Mouse (Mus musculus) cerebellum, adult 2 months (tissue): ENCODE results near the gene Ercc6. TPM values are rescaled to one million over a fixed set of nuclear protein-coding genes. Genes with fewer than 3 reads are reported as not detected.

Experiments
- DNase-seq, 2 experiments: peaks; one replicate each; pipeline ENCODE4 v3.0.0; 2021
- H3K27ac ChIP-seq: fragments of 200-500 bp; 2 replicates; pipeline ENCODE4 v1.5.1; 2012; ENCODE audit warnings: low read length, control low read depth, inconsistent platforms; ENCODE audit not compliant: insufficient read depth
- H3K27me3 ChIP-seq: fragments of 200-500 bp; 2 replicates; pipeline ENCODE4 v1.6.1; 2012; ENCODE audit warnings: inconsistent platforms, mild to moderate bottlenecking, low read length, moderate library complexity; ENCODE audit not compliant: control insufficient read depth, insufficient read depth
- H3K4me1 ChIP-seq: fragments of 200-500 bp; 2 replicates; pipeline ENCODE4 v1.6.1; 2011; ENCODE audit warnings: low read length; ENCODE audit not compliant: control insufficient read depth, insufficient read depth
- H3K4me3 ChIP-seq: fragments of 200-500 bp; replicated peaks from 2 replicates; pipeline ENCODE3; 2011; ENCODE audit warnings: mild to moderate bottlenecking, low read depth, low read length, control low read depth; ENCODE audit not compliant: insufficient read depth
- CTCF ChIP-seq: fragments of 200-500 bp; IDR thresholded peaks from 2 replicates; pipeline ENCODE4 v1.5.1; 2011; ENCODE audit warnings: low read depth, mild to moderate bottlenecking, control low read depth, low read length, moderate library complexity, borderline replicate concordance; ENCODE audit not compliant: insufficient read depth
- POLR2A ChIP-seq: fragments of 200-500 bp; IDR thresholded peaks from 2 replicates; pipeline ENCODE4 v1.6.1; 2011; ENCODE audit warnings: low read length, control low read depth, borderline replicate concordance; ENCODE audit not compliant: insufficient read depth
- WGBS: fragments of 180-500 bp; shearing (Covaris S2); methylation state at CpG from one replicate; pipeline ENCODE4 v1.1.7; 2018; 5-methylcytosine and 5-hydroxymethylcytosine counted together
- polyA plus RNA-seq: library from polyadenylated mRNA; depleted of rRNA; stranded (reverse); fragments of >200 nt; gene quantifications from 2 replicates; pipeline ENCODE4 v1.2.3, GENCODE M21; 2012

Gene Ercc6
- polyA plus RNA-seq, 1 experiment: 8.8 TPM

DNA sequence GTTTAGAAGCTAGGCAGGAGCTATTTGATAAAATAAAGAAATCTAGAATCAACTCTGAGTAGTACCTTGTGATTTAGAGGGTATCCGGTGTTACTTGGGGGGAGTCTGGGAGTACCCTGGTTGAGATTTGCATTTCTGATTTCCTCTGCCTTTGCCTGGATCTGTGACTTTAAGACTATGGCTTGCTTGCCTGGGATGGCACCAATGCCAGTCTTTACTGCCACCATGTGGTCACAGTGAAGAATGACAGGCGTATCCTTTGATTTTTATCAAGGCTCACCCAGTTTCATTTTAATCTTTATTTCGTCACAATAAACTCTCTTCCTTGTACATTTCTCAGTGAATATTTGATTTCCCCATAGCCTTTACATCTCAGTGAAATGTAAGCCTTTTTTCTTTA is 31.3 kb upstream of the Ercc6 start:
- H3K4me1 ChIP-seq: peaks cover 9% of the 10 kb centered on the region
- 8% methylated on average over 3 of the region's 3 CpGs for WGBS

DNA sequence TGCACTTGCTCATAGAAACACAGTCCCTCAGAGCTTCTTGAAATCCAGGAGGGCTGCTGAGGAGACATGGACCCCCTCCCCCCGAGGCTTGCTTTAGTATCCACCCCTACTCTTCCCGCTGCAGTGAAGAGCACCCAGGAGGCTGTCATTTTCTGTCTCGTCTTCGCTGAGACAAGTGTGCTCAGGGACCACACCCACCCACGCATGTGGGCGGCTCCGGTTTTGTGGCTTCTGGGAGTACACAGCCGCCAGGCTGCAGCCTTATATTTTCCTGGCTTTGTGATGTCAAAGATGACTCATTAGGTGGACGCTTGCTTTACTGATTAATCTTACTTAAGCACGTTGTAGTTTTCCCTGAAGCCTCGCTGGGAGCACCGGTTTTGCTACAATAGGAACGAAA is 20.8 kb upstream of the Ercc6 start:
- TF ChIP-seq POLR2A: no peak
- TF ChIP-seq CTCF: no peak
- no peak overlapping the region for H3K4me3 ChIP-seq
- H3K27ac ChIP-seq: no peak overlapping the region
- 6% methylated on average over 13 of the region's 13 CpGs for WGBS
- DNase-seq: no peak
- H3K4me1 ChIP-seq: no peaks in the 10 kb centered on the region
- no peaks in the 10 kb centered on the region for H3K27me3 ChIP-seq

More for the DNA sequence above, 31.3 kb upstream of the Ercc6 start:
- no peak for DNase-seq
- H3K27me3 ChIP-seq: no peaks in the 10 kb centered on the region; the same call in 1 of the 2 replicates
- no peak overlapping the region for H3K4me3 ChIP-seq
- no peak for TF ChIP-seq POLR2A
- peak; percentile 90 for TF ChIP-seq CTCF
- no peak overlapping the region for H3K27ac ChIP-seq

DNA sequence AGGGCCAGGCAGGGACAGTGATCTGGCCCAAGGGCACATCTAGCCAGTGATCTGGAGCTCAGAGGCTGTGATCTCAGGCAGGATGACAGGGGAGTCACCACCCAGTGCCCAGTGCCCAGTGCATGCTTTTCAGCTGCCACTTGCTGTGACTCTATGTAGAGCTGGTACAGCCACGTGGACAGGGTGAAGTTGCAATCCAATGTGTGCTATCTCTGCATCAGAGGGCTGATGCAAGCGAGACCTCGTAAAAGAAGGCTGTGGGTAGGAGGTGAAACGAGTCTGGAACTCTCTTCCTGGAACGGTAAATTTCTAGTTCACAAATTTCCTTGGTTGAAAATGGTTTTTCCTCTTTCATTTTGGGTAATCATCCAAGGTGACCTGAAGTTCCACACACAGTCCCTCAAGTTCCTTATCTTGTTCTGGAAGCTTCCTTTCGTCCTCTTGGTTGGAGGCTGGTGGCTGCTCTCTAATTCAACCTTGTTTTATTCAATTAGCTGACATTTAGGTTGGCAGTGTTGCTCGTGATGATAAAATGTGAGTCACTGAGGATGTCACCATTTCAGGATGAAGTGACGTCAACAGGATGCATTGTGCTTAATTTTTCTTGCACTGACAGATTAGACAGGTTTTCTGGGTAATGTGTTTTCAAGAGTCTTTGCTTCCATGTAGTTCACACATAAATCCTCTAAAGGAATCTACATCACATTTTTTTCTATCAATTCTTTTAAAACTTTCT is 17.0 kb upstream of the Ercc6 start:
- 75% methylated on average over 8 of the region's 8 CpGs for WGBS
- H3K4me3 ChIP-seq: no peak overlapping the region
- no peak for TF ChIP-seq CTCF
- no peak for TF ChIP-seq POLR2A
- no peak overlapping the region for H3K27ac ChIP-seq
- no peak for DNase-seq
- no peaks in the 10 kb centered on the region for H3K4me1 ChIP-seq
- H3K27me3 ChIP-seq: no peaks in the 10 kb centered on the region

DNA sequence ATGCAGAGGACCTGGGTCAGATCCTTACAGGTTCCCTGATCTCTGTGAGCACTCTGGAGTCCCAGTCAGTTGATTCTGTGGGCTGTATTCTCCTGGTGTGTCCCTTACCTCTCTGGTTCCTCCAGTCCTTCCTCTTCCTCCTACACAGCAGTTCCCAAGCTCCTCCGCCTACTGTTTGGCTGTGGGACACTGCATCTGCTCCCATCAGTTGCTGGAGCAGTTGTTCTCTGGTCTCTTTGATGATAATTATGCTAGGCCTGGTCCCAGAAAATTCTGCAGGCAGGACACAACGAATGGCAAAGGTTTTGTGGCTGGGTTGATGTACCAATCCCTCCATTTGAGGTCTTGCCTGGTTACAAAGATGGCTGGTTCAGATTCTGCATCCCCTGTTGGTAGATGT is 12.0 kb upstream of the Ercc6 start:
- TF ChIP-seq POLR2A (no peak), CTCF (no peak)
- WGBS: 55% methylated on average over 2 of the region's 2 CpGs

DNA sequence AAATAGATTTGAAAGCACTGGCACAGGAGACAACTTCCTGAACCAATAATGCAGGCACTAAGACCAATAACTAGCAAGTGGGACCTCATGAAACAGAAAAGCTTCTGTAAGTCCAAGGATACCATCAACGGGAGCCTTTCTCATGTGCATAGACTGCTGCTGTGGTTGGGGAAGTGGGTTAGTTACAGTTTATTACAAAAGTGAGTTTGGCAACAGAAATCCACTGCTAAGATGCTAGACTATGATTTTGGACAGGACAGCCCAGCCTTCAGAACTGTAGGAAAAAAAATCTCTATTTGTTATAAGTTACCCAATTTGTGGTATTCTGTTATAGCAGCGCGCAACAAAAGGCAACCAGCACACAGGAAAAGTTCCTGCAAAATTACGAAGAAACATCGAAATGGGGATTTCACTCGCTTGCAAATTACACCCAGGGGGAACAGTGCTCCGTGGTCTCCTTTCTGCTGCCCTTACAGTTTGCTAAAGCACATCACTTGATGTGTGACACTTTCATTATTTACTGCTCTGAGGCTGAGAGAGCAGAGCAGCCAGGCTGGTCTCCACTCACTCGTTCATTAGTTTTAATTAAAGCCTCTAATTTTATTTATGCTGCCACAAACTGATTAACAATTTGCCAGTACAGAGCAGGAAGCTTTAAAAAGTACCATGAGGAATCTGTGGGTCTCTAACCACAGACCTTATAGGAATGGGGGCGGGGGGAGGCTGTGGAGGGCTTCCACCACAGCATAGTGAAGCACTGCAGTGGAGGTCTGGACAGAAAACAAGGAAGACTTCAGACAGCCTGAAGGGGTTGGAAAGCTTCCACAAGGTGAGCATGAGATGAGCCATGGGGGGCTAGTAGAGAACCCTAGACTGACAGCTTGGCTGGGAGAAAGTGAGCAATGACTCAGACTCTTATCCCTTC is 10.3 kb upstream of the Ercc6 start:
- Histone ChIP-seq H3K27me3 (no peaks in the 10 kb centered on the region), H3K27ac (no peak overlapping the region), H3K4me3 (no peak overlapping the region), H3K4me1 (no peaks in the 10 kb centered on the region)
- TF ChIP-seq POLR2A: no peak
- no peak for TF ChIP-seq CTCF
- 77% methylated on average over 9 of the region's 9 CpGs for WGBS
- DNase-seq: no peak

More for the DNA sequence above, 12.0 kb upstream of the Ercc6 start:
- Histone ChIP-seq H3K27me3 (no peaks in the 10 kb centered on the region), H3K4me1 (no peaks in the 10 kb centered on the region), H3K4me3 (no peak overlapping the region), H3K27ac (no peak overlapping the region)
- no peak for DNase-seq

DNA sequence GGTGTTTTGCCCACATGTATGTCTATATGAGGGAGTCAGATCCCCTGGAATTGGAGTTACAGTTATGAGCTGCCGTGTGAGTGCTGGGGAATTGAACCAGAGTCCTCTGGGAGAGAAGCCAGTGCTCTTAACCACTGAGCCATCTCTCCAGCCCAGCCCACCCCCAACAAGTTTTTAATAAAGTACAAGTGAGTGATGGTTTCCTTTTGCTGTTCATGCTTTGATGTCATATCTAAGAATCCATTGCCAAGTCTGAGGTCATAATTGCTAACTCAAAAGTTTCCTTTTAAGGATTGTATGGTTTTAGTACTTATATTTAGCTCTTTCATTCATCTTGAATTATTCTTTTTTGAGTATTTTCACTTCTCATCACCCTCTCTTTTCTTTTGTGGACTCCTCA is 9.4 kb upstream of the Ercc6 start:
- TF ChIP-seq CTCF: no peak
- no peak for TF ChIP-seq POLR2A
- Histone ChIP-seq H3K27ac (no peak overlapping the region), H3K27me3 (no peaks in the 10 kb centered on the region), H3K4me3 (no peak overlapping the region), H3K4me1 (no peaks in the 10 kb centered on the region)
- DNase-seq: no peak
- WGBS: 66% methylated on average over 1 of the region's 1 CpGs

DNA sequence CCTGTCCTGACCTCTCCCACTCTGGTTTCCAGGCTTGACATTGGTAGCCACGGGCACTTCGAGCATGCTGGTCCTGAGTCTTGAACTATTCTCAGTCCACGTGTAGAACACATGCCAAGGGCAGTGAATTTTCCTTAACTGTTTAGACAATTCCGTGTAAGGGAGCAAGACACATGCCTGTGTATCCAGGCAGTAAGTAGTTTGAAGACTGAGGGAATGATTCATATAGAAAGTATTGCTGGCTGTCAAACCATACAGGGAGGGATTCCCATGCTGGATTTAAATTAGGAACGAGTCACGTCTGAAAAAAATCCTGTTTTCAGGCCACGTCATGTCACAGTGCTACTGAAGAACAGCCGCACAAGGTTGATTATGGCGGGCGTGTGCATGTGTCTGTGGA is 7.0 kb upstream of the Ercc6 start:
- 92% methylated on average over 10 of the region's 10 CpGs for WGBS
- no peak overlapping the region for H3K27ac ChIP-seq

DNA sequence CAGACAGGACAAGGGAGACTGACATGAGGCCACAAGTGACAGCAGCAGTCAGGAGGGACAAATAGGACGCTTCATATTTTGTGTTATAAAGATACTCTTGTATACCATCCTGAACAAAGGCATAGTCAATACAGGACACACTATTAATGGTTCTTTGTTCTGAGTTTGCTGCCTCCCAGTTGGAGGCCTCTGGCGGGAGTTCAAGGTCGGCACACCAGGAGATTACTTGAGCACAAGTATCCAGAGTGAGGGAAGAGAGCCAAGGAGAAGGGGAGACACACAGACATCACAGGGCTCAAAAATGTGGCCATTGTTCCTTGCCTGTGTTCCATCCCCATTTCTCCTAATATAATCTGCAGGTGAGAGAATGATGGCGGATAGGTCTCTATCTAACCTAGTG is 6.1 kb upstream of the Ercc6 start:
- H3K4me1 ChIP-seq: no peaks in the 10 kb centered on the region
- no peak overlapping the region for H3K4me3 ChIP-seq
- TF ChIP-seq CTCF: no peak
- TF ChIP-seq POLR2A: no peak
- 35% methylated on average over 4 of the region's 4 CpGs for whole genome bisulfite sequencing
- DNase-seq: no peak
- no peak overlapping the region for H3K27ac ChIP-seq
- no peaks in the 10 kb centered on the region for H3K27me3 ChIP-seq

More for the DNA sequence above, 7.0 kb upstream of the Ercc6 start:
- H3K4me1 ChIP-seq: no peaks in the 10 kb centered on the region
- DNase-seq: no peak
- H3K4me3 ChIP-seq: no peak overlapping the region
- H3K27me3 ChIP-seq: no peaks in the 10 kb centered on the region
- TF ChIP-seq POLR2A: no peak
- no peak for TF ChIP-seq CTCF
